Mouse (Mus musculus) liver, embryonic 16.5 days (tissue): ENCODE results near the gene Dpagt1. TPM values are rescaled to one million over a fixed set of nuclear protein-coding genes. Genes with fewer than 3 reads are reported as not detected.
A peak's percentile ranks its signal among the peaks of the same experiment; 100 is the strongest.
"Not testable (repeated sequence)": the region's sequence is repeated elsewhere in the genome, so short reads cannot be mapped to it uniquely, and the experiment has no call there.

Source experiments
- ATAC-seq: fragments of 200-750 bp; cut with Nextera tagmentation; 2 replicates; pipeline ENCODE4 v1.8.0; 2017; ENCODE audit warnings: low read depth, mild to moderate bottlenecking, moderate number of reproducible peaks, moderate library complexity
- H3K27ac ChIP-seq: fragments of 300-500 bp; sonication (generic); 2 replicates; pipeline ENCODE4 v1.5.1; 2014; ENCODE audit warnings: mild to moderate bottlenecking, low read length
- H3K27me3 ChIP-seq: fragments of 300-500 bp; sonication (generic); 2 replicates; pipeline ENCODE4 v1.6.1; 2014; ENCODE audit warnings: low read depth, low read length, mixed read lengths; ENCODE audit not compliant: control insufficient read depth, insufficient read depth
- H3K36me3 ChIP-seq: fragments of 300-500 bp; sonication (generic); 2 replicates; pipeline ENCODE4 v1.6.1; 2014; ENCODE audit warnings: mild to moderate bottlenecking; ENCODE audit not compliant: control insufficient read depth, insufficient read depth
- H3K4me1 ChIP-seq: fragments of 300-500 bp; sonication (generic); 2 replicates; pipeline ENCODE4 v1.6.1; 2014; ENCODE audit warnings: low read depth, low read length, mixed read lengths; ENCODE audit not compliant: control insufficient read depth
- H3K4me2 ChIP-seq: fragments of 300-500 bp; sonication (generic); 2 replicates; pipeline ENCODE4 v1.6.1; 2014; ENCODE audit warnings: low read depth, low read length, mixed read lengths
- H3K4me3 ChIP-seq: fragments of 300-500 bp; sonication (generic); 2 replicates; pipeline ENCODE4 v1.5.1; 2014; ENCODE audit warnings: low read depth, mild to moderate bottlenecking, low read length
- H3K9ac ChIP-seq: fragments of 300-500 bp; sonication (generic); 2 replicates; pipeline ENCODE4 v1.6.1; 2014; ENCODE audit warnings: low read depth, low read length
- H3K9me3 ChIP-seq: fragments of 300-500 bp; sonication (generic); replicated peaks from 2 replicates; pipeline ENCODE4 v1.6.1; 2016; ENCODE audit warnings: low read length; ENCODE audit not compliant: control insufficient read depth
- WGBS: fragments of 180-500 bp; shearing (Covaris S2); extraction: QIAGEN DNeasy Blood & Tissue Kit; methylation state at CpG from one replicate; pipeline ENCODE4 v1.1.7; 2014; ENCODE audit not compliant: insufficient replicate concordance; 5-methylcytosine and 5-hydroxymethylcytosine counted together
- polyA plus RNA-seq: library from polyadenylated mRNA; unstranded; fragments of >200 nt; fragmentation: Nextera tagmentation; extraction: Ambion mirVana; gene quantifications from 2 replicates; pipeline ENCODE4 v1.2.1, GENCODE M21; 2015

Gene Dpagt1
- polyA plus RNA-seq, 1 experiment from 2014 or later, result 20.1 TPM

GRCm38 (mm10) chr9:44323656-44324055 lies 2.2 kb upstream of the Dpagt1 start:
- peaks cover 34% of the 10 kb centered on the region for H3K4me1 ChIP-seq
- H3K4me3 ChIP-seq, H3K9ac ChIP-seq, H3K36me3 ChIP-seq, H3K27me3 ChIP-seq, H3K4me2 ChIP-seq, ATAC-seq, H3K9me3 ChIP-seq, H3K27ac ChIP-seq: not testable (repeated sequence)
- WGBS, result 87% methylated on average over 4 of the region's 4 CpGs

GRCm38 (mm10) chr9:44324147-44324546 lies 1.7 kb upstream of the Dpagt1 start:
- H3K4me1 ChIP-seq, result peaks cover 29% of the 10 kb centered on the region

DNA sequence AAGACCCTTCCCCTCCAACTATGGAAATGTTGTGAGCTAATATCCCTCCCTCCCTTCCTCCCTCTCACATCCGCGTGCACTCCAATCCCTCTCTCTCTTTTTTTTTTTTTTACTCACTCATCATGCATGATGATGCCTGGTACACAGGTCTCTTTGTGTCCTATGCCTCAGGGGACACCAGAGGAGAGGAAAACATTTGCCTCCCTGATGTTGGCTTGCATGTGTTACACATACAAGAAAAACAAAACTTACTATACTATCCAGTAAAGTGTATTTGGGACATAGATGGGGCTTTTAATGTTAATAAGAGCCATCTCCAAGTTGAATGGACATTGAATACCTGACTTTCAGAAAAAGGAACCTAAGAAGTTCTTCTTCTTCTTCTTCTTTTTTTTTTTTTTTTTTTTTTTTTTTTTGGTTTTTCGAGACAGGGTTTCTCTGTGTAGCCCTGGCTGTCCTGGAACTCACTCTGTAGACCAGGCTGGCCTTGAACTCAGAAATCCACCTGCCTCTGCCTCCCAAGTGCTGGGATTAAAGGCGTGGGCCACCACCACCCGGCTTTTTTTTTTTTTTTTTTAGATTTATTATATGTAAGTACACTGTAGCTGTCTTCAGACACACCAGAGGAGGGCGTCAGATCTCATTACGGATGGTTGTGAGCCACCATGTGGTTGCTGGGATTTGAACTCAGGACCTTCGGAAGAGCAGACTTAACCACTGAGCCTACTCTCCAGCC lies 619 bp upstream of the Dpagt1 start:
- not testable (repeated sequence) for H3K36me3 ChIP-seq, H3K27me3 ChIP-seq, H3K9ac ChIP-seq, H3K9me3 ChIP-seq, H3K27ac ChIP-seq, ATAC-seq, H3K4me3 ChIP-seq
- WGBS, result 62% methylated on average over 7 of the region's 8 CpGs
- peaks cover 27% of the 10 kb centered on the region for H3K4me1 ChIP-seq
- peak overlapping the region; percentile 84; the same call in 1 of the 2 replicates for H3K4me2 ChIP-seq

More at GRCm38 (mm10) chr9:44324147-44324546, 1.7 kb upstream of the Dpagt1 start:
- WGBS, result 80% methylated on average over 6 of the region's 6 CpGs
- Histone ChIP-seq H3K27ac (no peak overlapping the region), H3K36me3 (peaks cover 3% of the 10 kb centered on the region; the same call in 1 of the 2 replicates), H3K4me3 (no peak overlapping the region), H3K4me2 (no peak overlapping the region), H3K27me3 (no peaks in the 10 kb centered on the region), H3K9ac (no peak overlapping the region), H3K9me3 (no peaks in the 10 kb centered on the region)
- no peak for ATAC-seq

DNA sequence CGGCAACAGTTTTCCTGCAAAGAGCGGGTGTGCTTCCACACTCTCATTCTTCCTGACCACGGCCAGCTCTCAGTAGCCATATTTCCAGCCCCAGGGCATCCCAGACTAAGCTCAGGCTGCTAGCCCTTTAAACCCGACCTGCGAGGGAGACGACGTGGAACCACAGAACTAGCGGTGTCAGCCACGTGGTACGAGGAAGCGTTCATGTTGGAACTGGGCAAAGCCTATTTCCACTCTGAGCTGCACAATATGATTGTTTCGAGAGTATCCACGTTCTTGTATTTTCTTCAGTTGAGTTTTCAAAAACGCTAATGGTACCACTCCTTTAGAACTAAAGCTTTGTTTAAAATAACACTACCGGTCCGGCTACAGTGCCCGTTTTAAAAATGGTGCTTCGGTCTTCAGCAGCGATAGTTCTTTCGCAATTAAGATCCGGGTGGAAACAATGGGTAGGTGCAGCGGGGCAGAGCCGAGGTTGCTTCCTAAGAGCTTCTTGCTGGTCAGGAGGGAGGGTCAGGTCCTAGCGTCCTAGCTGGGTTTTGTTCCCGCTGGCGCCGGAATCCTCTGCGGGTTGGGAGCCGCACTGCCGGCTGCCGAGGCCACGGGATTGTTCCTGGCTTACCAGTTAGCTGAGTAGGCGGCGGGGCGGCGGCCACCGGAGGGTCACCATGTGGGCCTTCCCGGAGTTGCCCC lies 698 bp downstream of the Dpagt1 start:
- 0% methylated on average over 38 of the region's 38 CpGs for WGBS
- peaks cover 18% of the 10 kb centered on the region for H3K4me1 ChIP-seq
- H3K4me3 ChIP-seq, result peak overlapping the region; percentile 72
- no peaks in the 10 kb centered on the region for H3K9me3 ChIP-seq
- peak overlapping the region; percentile 86 for H3K9ac ChIP-seq
- peak; percentile 85 for ATAC-seq
- H3K36me3 ChIP-seq, result peaks cover 10% of the 10 kb centered on the region; the same call in 1 of the 2 replicates
- H3K27ac ChIP-seq, result peak overlapping the region; percentile 73
- H3K4me2 ChIP-seq, result peak overlapping the region; percentile 84
- no peaks in the 10 kb centered on the region for H3K27me3 ChIP-seq

- H3K9me3 ChIP-seq, result no peaks in the 10 kb centered on the region
- peaks cover 18% of the 10 kb centered on the region for H3K4me1 ChIP-seq
- peak overlapping the region; percentile 84 for H3K4me2 ChIP-seq
- peak overlapping the region; percentile 72 for H3K4me3 ChIP-seq
- no peaks in the 10 kb centered on the region for H3K27me3 ChIP-seq
- WGBS, result under 1% methylated on average over 22 of the region's 22 CpGs
- H3K36me3 ChIP-seq, result peaks cover 16% of the 10 kb centered on the region
- peak overlapping the region; percentile 86 for H3K9ac ChIP-seq
- H3K27ac ChIP-seq, result peak overlapping the region; percentile 73
- peak; percentile 37 for ATAC-seq
Measured at GRCm38 (mm10) chr9:44327064-44327711, 1.4 kb downstream of the Dpagt1 start.

DNA sequence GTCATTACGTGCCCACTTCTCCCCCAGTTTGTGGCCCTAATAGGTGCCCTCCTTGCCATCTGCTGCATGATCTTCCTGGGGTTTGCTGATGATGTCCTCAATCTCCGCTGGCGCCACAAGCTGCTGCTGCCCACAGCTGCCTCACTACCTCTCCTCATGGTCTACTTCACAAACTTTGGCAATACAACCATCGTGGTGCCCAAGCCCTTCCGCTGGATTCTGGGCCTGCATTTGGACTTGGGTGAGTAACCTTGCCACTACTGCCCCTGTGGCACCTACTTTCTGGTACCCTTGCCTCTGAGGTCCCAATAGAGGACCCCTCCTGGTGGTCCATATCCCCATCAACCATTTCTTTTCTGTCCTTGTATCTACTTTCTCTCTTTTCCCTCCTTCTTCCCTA lies 2.1 kb downstream of the Dpagt1 start:
- Histone ChIP-seq H3K4me3 (peak overlapping the region; percentile 72), H3K27ac (0 out of 2 replicates have a peak overlapping the region, but pooled peaks have one; percentile 4), H3K9me3 (no peaks in the 10 kb centered on the region), H3K36me3 (peaks cover 21% of the 10 kb centered on the region), H3K4me2 (peak overlapping the region; percentile 84), H3K9ac (peak overlapping the region; percentile 86; the same call in 1 of the 2 replicates), H3K27me3 (no peaks in the 10 kb centered on the region), H3K4me1 (peaks cover 19% of the 10 kb centered on the region)
- no peak for ATAC-seq
- 86% methylated on average over 5 of the region's 5 CpGs for WGBS

DNA sequence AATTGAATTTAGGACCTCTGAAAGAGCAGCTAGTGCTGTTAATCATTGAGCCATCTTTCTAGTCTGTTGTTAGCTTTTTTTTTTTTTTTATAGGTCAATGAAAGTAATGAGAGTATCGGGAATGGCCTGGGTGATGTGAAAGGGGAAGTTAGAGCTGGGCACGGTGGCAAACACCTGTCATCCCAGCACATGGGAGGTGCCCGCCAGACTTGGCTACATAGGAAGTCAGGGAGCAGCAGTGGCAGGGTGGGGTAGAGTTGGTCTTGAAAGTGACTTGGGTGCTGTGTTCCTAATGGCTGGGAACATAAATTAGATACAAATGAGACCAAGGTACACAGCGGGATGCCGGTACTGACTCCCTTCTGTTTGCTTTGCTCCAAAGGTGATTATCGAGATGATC lies 4.9 kb downstream of the Dpagt1 start:
- no peak overlapping the region for H3K9ac ChIP-seq
- peaks cover 28% of the 10 kb centered on the region for H3K4me1 ChIP-seq
- peaks cover 35% of the 10 kb centered on the region for H3K36me3 ChIP-seq
- no peaks in the 10 kb centered on the region for H3K9me3 ChIP-seq
- no peak overlapping the region for H3K4me2 ChIP-seq
- no peak overlapping the region for H3K27ac ChIP-seq
- H3K4me3 ChIP-seq, result no peak overlapping the region
- H3K27me3 ChIP-seq, result no peaks in the 10 kb centered on the region
- no peak for ATAC-seq
- WGBS, result 81% methylated on average over 6 of the region's 6 CpGs

DNA sequence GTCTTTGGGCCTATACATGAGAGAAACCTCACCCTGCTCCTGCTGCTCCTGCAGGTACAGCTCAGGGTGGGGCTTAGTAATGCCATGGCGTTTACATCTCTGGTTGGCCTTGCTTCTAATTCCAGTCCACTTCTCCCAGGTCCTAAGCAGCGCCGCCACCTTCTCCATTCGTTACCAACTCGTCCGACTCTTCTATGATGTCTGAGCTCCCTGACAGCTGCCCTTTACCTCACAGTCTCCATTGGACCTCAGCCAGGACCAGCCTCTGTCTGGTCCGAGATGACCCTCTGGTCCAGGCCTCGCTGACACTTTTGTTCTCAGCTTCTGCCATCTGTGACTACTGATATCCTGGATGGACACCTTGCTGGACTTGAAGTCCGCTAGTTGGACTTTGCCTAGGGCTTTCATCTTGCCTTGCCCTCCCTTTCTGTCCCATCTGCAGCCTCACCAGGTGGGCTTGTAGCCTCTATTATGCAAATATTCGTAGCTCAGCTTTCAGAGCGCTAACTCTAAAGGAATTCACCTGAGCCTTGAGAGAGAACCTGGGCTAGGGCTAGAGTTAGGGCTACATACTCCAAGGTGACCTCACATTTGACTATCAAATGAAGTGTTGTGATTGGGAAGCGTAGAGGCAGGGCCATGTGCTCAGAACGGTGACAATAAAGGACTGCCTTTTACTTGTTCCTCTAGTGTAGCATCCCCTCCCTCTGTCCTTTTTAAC lies 7.3 kb downstream of the Dpagt1 start:
- H3K9ac ChIP-seq, result peak overlapping the region; percentile 52
- no peak for ATAC-seq
- peaks cover 28% of the 10 kb centered on the region for H3K4me1 ChIP-seq
- peak overlapping the region; percentile 59 for H3K4me3 ChIP-seq
- peak overlapping the region; percentile 88 for H3K27ac ChIP-seq
- WGBS, result 93% methylated on average over 13 of the region's 13 CpGs
- H3K9me3 ChIP-seq, result no peaks in the 10 kb centered on the region
- H3K4me2 ChIP-seq, result peak overlapping the region; percentile 61
- H3K27me3 ChIP-seq, result no peaks in the 10 kb centered on the region
- peaks cover 54% of the 10 kb centered on the region for H3K36me3 ChIP-seq
